Mouse (Mus musculus) liver, embryonic 13.5 days (tissue): Measurements from ENCODE around the gene Morn4. TPM values are rescaled to one million over a fixed set of nuclear protein-coding genes. Genes with fewer than 3 reads are reported as not detected.

Source experiments
- ATAC-seq: fragments of 200-750 bp; cut with Nextera tagmentation; 2 replicates; pipeline ENCODE4 v1.8.0; 2017; ENCODE audit warnings: low read depth, mild to moderate bottlenecking, moderate number of reproducible peaks, moderate library complexity
- DNase-seq: peaks from one replicate; pipeline ENCODE4 v3.0.0; 2022
- H3K27ac ChIP-seq: fragments of 300-500 bp; sonication (generic); 2 replicates; pipeline ENCODE4 v1.5.1; 2015; ENCODE audit warnings: moderate library complexity, mild to moderate bottlenecking, inconsistent platforms
- H3K27me3 ChIP-seq: fragments of 300-500 bp; sonication (generic); 2 replicates; pipeline ENCODE4 v1.6.1; 2015; ENCODE audit warnings: mild to moderate bottlenecking, inconsistent platforms
- H3K36me3 ChIP-seq: fragments of 300-500 bp; sonication (generic); 2 replicates; pipeline ENCODE4 v1.6.1; 2015; ENCODE audit warnings: mild to moderate bottlenecking, inconsistent platforms
- H3K4me1 ChIP-seq: fragments of 300-500 bp; sonication (generic); replicated peaks from 2 replicates; pipeline ENCODE4 v1.6.1; 2015; ENCODE audit warnings: inconsistent platforms
- H3K4me2 ChIP-seq: fragments of 300-500 bp; sonication (generic); 2 replicates; pipeline ENCODE4 v1.6.1; 2015; ENCODE audit warnings: inconsistent platforms, mild to moderate bottlenecking, moderate library complexity
- H3K4me3 ChIP-seq: fragments of 300-500 bp; sonication (generic); replicated peaks from 2 replicates; pipeline ENCODE4 v1.5.1; 2015; ENCODE audit warnings: mild to moderate bottlenecking, inconsistent platforms
- H3K9ac ChIP-seq: fragments of 300-500 bp; sonication (generic); 2 replicates; pipeline ENCODE4 v1.6.1; 2015; ENCODE audit warnings: mild to moderate bottlenecking, inconsistent platforms
- H3K9me3 ChIP-seq: fragments of 300-500 bp; sonication (generic); replicated peaks from 2 replicates; pipeline ENCODE4 v1.6.1; 2016; ENCODE audit warnings: inconsistent platforms
- WGBS: fragments of 180-500 bp; shearing (Covaris S2); methylation state at CpG from one replicate; pipeline ENCODE4 v1.1.7; 2015; ENCODE audit not compliant: insufficient replicate concordance; 5-methylcytosine and 5-hydroxymethylcytosine counted together
- polyA plus RNA-seq: library from polyadenylated mRNA; unstranded; fragments of >200 nt; fragmentation: Nextera tagmentation; extraction: Ambion mirVana; gene quantifications from 2 replicates; pipeline ENCODE4 v1.2.1, GENCODE M21; 2015

Gene Morn4
- polyA plus RNA-seq, 1 experiment from 2014 or later = 2.8 TPM

- no peak overlapping the region for H3K4me2 ChIP-seq
- no peak for ATAC-seq
- 81% methylated on average over 13 of the region's 13 CpGs for WGBS
Observed at GRCm38 (mm10) chr19:42124684-42125083, 38.5 kb upstream of the Morn4 start.

DNA sequence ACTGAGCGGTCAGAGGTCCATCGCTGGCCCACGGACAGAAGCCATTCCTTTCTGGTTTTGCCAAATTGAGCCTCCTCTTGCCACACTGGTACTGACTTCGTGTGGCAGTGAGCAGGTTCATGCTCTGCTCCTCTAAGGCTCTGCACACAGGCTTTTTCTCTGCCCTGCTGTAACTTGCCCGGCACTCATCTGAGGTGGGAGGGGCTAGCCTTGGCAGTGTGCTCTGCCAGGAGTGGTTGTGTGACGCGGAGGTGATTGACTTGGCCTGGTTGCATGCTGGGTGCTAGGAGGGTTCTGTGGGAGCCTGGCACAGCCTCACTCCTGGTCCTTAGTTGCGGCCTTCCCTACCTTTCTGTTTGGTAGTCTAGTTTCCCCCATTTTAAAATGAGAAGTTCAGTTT, 34.3 kb upstream of the Morn4 start:
- WGBS = 83% methylated on average over 8 of the region's 8 CpGs
- H3K4me1 ChIP-seq = peaks cover 8% of the 10 kb centered on the region; the same call in 1 of the 2 replicates
- H3K9me3 ChIP-seq = no peaks in the 10 kb centered on the region
- no peak overlapping the region for H3K4me2 ChIP-seq
- no peak for DNase-seq
- no peak for ATAC-seq
- H3K27me3 ChIP-seq = no peaks in the 10 kb centered on the region
- no peak overlapping the region for H3K4me3 ChIP-seq
- no peak overlapping the region for H3K9ac ChIP-seq
- no peak overlapping the region for H3K27ac ChIP-seq
- peaks cover 61% of the 10 kb centered on the region for H3K36me3 ChIP-seq

More at GRCm38 (mm10) chr19:42124684-42125083, 38.5 kb upstream of the Morn4 start:
- Histone ChIP-seq H3K9ac (no peak overlapping the region), H3K9me3 (no peaks in the 10 kb centered on the region), H3K4me1 (peaks cover 41% of the 10 kb centered on the region), H3K27ac (no peak overlapping the region), H3K36me3 (peaks cover 38% of the 10 kb centered on the region), H3K27me3 (no peaks in the 10 kb centered on the region), H3K4me3 (no peak overlapping the region)
- no peak for DNase-seq

DNA sequence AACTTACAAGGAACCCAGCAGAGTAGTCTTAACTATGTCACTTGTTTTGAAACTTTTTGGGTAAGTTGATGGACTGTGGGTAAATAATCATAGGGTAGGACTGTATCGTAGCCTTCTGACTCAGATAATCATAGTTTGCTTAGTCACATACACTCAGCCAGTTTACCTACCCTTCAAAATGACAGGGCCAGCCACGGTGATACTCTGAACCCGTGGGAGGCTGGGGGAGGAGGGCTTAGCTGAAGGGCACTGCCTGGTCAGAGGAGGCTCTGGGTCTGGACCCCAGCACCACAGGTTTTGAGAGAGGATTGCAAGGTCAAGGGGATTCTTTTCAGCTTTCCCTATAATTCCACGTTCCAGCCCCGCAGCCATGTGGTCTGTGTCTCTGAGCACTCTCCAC, 32.4 kb upstream of the Morn4 start:
- Histone ChIP-seq H3K27me3 (no peaks in the 10 kb centered on the region), H3K4me2 (no peak overlapping the region), H3K9ac (no peak overlapping the region), H3K9me3 (no peaks in the 10 kb centered on the region), H3K36me3 (peaks cover 68% of the 10 kb centered on the region), H3K27ac (peak overlapping the region; percentile 43; the same call in 1 of the 2 replicates), H3K4me1 (peaks cover 7% of the 10 kb centered on the region; the same call in 1 of the 2 replicates), H3K4me3 (no peak overlapping the region)
- WGBS = 56% methylated on average over 5 of the region's 5 CpGs
- DNase-seq = no peak
- ATAC-seq = peak; percentile 66

DNA sequence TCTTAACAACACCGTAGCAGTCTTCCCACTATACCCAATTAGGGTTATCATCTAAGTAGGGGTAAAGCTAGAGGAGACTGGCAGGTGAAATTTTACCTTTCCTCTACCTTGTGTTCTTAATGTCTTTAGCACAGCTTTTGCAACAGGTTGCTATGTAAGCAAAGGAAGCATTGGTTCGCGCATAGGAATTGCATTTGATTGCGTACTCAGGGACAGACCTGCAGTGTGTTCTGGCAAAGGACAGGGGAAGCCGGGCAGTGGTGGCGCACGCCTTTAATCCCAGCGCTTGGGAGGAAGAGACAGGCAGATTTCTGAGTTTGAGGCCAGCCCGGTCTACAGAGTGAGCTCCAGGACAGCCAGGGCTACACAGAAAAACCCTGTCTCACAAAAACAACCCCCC, 32.0 kb upstream of the Morn4 start:
- no peak for ATAC-seq
- Histone ChIP-seq H3K4me2 (no peak overlapping the region), H3K27ac (peak overlapping the region; percentile 29; the same call in 1 of the 2 replicates), H3K27me3 (no peaks in the 10 kb centered on the region), H3K4me1 (peaks cover 7% of the 10 kb centered on the region; the same call in 1 of the 2 replicates), H3K36me3 (peaks cover 68% of the 10 kb centered on the region), H3K4me3 (no peak overlapping the region), H3K9me3 (no peaks in the 10 kb centered on the region), H3K9ac (no peak overlapping the region)
- 85% methylated on average over 9 of the region's 9 CpGs for WGBS
- no peak for DNase-seq

- H3K27me3 ChIP-seq = no peaks in the 10 kb centered on the region
- 72% methylated on average over 4 of the region's 4 CpGs for WGBS
- ATAC-seq (no peak), DNase-seq (no peak)
- no peak overlapping the region for H3K9ac ChIP-seq
- H3K27ac ChIP-seq = no peak overlapping the region
- no peak overlapping the region for H3K4me3 ChIP-seq
- H3K4me2 ChIP-seq = no peak overlapping the region
- H3K36me3 ChIP-seq = peaks cover 55% of the 10 kb centered on the region
- peaks cover 7% of the 10 kb centered on the region; the same call in 1 of the 2 replicates for H3K4me1 ChIP-seq
- no peaks in the 10 kb centered on the region for H3K9me3 ChIP-seq
Observed at GRCm38 (mm10) chr19:42115783-42116335, 29.7 kb upstream of the Morn4 start.

DNA sequence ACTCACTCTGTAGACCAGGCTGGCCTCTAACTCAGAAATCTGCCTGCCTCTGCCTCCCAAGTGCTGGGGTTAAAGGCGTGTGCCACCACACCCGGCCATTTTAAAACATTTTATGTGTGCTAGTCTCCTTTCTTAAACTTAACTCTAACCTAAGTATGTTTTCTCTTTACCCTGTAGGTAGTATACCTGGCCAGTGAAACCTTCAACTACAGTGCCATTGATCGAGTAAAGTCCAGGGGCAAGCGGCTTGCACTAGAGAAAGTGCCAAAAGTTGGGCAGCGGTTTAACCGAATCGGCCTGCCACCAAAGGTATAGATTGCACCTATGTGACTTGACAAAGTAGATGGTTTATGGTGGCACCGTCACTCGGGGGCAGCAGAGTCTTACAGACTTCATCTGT, 18.5 kb upstream of the Morn4 start:
- 85% methylated on average over 9 of the region's 9 CpGs for WGBS
- Histone ChIP-seq H3K4me3 (no peak overlapping the region), H3K9ac (no peak overlapping the region), H3K36me3 (peaks cover 32% of the 10 kb centered on the region), H3K4me1 (no peaks in the 10 kb centered on the region), H3K4me2 (no peak overlapping the region), H3K9me3 (no peaks in the 10 kb centered on the region), H3K27me3 (no peaks in the 10 kb centered on the region), H3K27ac (no peak overlapping the region)
- DNase-seq (no peak), ATAC-seq (no peak)

DNA sequence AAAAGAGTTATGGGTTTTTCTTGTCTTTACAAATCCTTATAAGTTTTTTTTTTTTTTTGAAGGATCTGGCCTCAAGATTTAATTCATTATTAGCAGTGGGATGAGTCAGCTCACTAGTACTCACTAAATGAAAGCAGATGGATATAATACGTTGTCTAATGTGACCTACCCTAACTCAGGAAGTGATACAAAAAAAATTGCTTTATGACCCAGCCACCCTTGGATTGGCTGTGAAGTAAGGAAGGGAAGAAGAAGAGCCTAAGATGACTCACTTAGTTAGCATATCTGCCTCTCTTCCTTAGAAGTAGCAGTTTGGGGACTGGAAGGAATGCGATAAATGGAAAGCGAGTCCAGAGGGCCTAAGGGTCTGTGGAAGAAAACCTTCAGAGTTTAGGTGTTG, 13.2 kb upstream of the Morn4 start:
- peaks cover 18% of the 10 kb centered on the region for H3K36me3 ChIP-seq
- H3K27ac ChIP-seq = no peak overlapping the region
- H3K9me3 ChIP-seq = no peaks in the 10 kb centered on the region
- no peak for ATAC-seq
- no peaks in the 10 kb centered on the region for H3K27me3 ChIP-seq
- 0 out of 2 replicates have a peak, but pooled peaks cover 4% of the 10 kb centered on the region for H3K4me1 ChIP-seq
- DNase-seq = no peak
- no peak overlapping the region for H3K4me3 ChIP-seq
- 77% methylated on average over 3 of the region's 3 CpGs for WGBS
- no peak overlapping the region for H3K9ac ChIP-seq
- no peak overlapping the region for H3K4me2 ChIP-seq

- ATAC-seq (peak; percentile 51), DNase-seq (no peak)
- H3K27ac ChIP-seq = peak overlapping the region; percentile 90
- WGBS = under 1% methylated on average over 50 of the region's 52 CpGs
- peak overlapping the region; percentile 96 for H3K4me3 ChIP-seq
- peak overlapping the region; percentile 94 for H3K9ac ChIP-seq
- peak overlapping the region; percentile 87 for H3K4me2 ChIP-seq
- peaks cover 35% of the 10 kb centered on the region for H3K4me1 ChIP-seq
- peaks cover 15% of the 10 kb centered on the region for H3K36me3 ChIP-seq
- no peaks in the 10 kb centered on the region for H3K27me3 ChIP-seq
- H3K9me3 ChIP-seq = no peaks in the 10 kb centered on the region
Observed at GRCm38 (mm10) chr19:42090637-42091141, 4.5 kb upstream of the Morn4 start.

- H3K9me3 ChIP-seq = no peaks in the 10 kb centered on the region
- under 1% methylated on average over 48 of the region's 55 CpGs for WGBS
- H3K36me3 ChIP-seq = peaks cover 15% of the 10 kb centered on the region; the same call in 1 of the 2 replicates
- H3K27ac ChIP-seq = peak within 1 kb of the TSS; percentile 90
- H3K27me3 ChIP-seq = no peaks in the 10 kb centered on the region
- DNase-seq (peak; percentile 99), ATAC-seq (peak; percentile 97)
- H3K9ac ChIP-seq = peak within 1 kb of the TSS; percentile 94
- H3K4me3 ChIP-seq = peak within 1 kb of the TSS; percentile 96
- H3K4me2 ChIP-seq = peak within 1 kb of the TSS; percentile 87
- peaks cover 38% of the 10 kb centered on the region for H3K4me1 ChIP-seq
Observed at GRCm38 (mm10) chr19:42089748-42090595, 3.8 kb upstream of the Morn4 start, which contains the start of gene Pi4k2a. Pi4k2a (plus strand) TSS chr19:42090470.

- peaks cover 9% of the 10 kb centered on the region; the same call in 1 of the 2 replicates for H3K36me3 ChIP-seq
- ATAC-seq (no peak), DNase-seq (peak; percentile 58)
- peaks cover 38% of the 10 kb centered on the region for H3K4me1 ChIP-seq
- H3K9me3 ChIP-seq = no peaks in the 10 kb centered on the region
- H3K27me3 ChIP-seq = no peaks in the 10 kb centered on the region
- H3K4me2 ChIP-seq = peak overlapping the region; percentile 68
- peak overlapping the region; percentile 44 for H3K9ac ChIP-seq
- peak overlapping the region; percentile 90 for H3K27ac ChIP-seq
- H3K4me3 ChIP-seq = peak overlapping the region; percentile 46
- WGBS = 13% methylated on average over 14 of the region's 14 CpGs
Observed at GRCm38 (mm10) chr19:42089103-42089747, 3.1 kb upstream of the Morn4 start.

- H3K4me1 ChIP-seq = peaks cover 22% of the 10 kb centered on the region
- H3K4me2 ChIP-seq = peak overlapping the region; percentile 87
- no peaks in the 10 kb centered on the region for H3K9me3 ChIP-seq
- no peaks in the 10 kb centered on the region for H3K27me3 ChIP-seq
- no peak for ATAC-seq
- H3K9ac ChIP-seq = peak overlapping the region; percentile 65
- no peak for DNase-seq
- H3K36me3 ChIP-seq = no peaks in the 10 kb centered on the region
- WGBS = 15% methylated on average over 10 of the region's 10 CpGs
- peak overlapping the region; percentile 67 for H3K4me3 ChIP-seq
- H3K27ac ChIP-seq = no peak overlapping the region
Observed at GRCm38 (mm10) chr19:42085690-42086089, 467 bp downstream of the Morn4 start.
